Mouse (Mus musculus) stomach, embryonic 15.5 days (tissue): Measurements from ENCODE around the gene Gngt2. TPM values are rescaled to one million over a fixed set of nuclear protein-coding genes. Genes with fewer than 3 reads are reported as not detected.
A peak's percentile ranks its signal among the peaks of the same experiment; 100 is the strongest.

Experiments
- ATAC-seq: fragments of 200-750 bp; cut with Nextera tagmentation; 2 replicates; pipeline ENCODE4 v1.8.0; 2017; ENCODE audit warnings: low read depth, moderate number of reproducible peaks, moderate TSS enrichment; ENCODE audit not compliant: insufficient read depth, low FRiP score
- H3K27ac ChIP-seq: fragments of 300-500 bp; sonication (generic); 2 replicates; pipeline ENCODE4 v1.5.1; 2015; ENCODE audit warnings: mild to moderate bottlenecking, inconsistent platforms
- H3K27me3 ChIP-seq: fragments of 300-500 bp; sonication (generic); replicated peaks from 2 replicates; pipeline ENCODE4 v1.6.1; 2015; ENCODE audit warnings: inconsistent platforms
- H3K36me3 ChIP-seq: fragments of 300-500 bp; sonication (generic); 2 replicates; pipeline ENCODE4 v1.6.1; 2015; ENCODE audit warnings: inconsistent platforms
- H3K4me1 ChIP-seq: fragments of 300-500 bp; sonication (generic); 2 replicates; pipeline ENCODE4 v1.6.1; 2015; ENCODE audit warnings: inconsistent platforms
- H3K4me2 ChIP-seq: fragments of 300-500 bp; sonication (generic); 2 replicates; pipeline ENCODE4 v1.6.1; 2015; ENCODE audit warnings: mild to moderate bottlenecking, inconsistent platforms
- H3K4me3 ChIP-seq: fragments of 300-500 bp; sonication (generic); replicated peaks from 2 replicates; pipeline ENCODE4 v1.5.1; 2015; ENCODE audit warnings: inconsistent platforms
- H3K9ac ChIP-seq: fragments of 300-500 bp; sonication (generic); 2 replicates; pipeline ENCODE4 v1.6.1; 2015; ENCODE audit warnings: inconsistent platforms
- H3K9me3 ChIP-seq: fragments of 300-500 bp; sonication (generic); 2 replicates; pipeline ENCODE4 v1.6.1; 2016; ENCODE audit warnings: inconsistent platforms
- WGBS: fragments of 180-500 bp; shearing (Covaris S2); methylation state at CpG from one replicate; pipeline ENCODE4 v1.1.7; 2015; 5-methylcytosine and 5-hydroxymethylcytosine counted together
- polyA plus RNA-seq: library from polyadenylated mRNA; unstranded; fragments of >200 nt; fragmentation: Nextera tagmentation; extraction: Ambion mirVana; gene quantifications from 2 replicates; pipeline ENCODE4 v1.2.1, GENCODE M21; 2015

The Gngt2 gene
- polyA plus RNA-seq, 1 experiment from 2014 or later: 16.9 TPM

DNA sequence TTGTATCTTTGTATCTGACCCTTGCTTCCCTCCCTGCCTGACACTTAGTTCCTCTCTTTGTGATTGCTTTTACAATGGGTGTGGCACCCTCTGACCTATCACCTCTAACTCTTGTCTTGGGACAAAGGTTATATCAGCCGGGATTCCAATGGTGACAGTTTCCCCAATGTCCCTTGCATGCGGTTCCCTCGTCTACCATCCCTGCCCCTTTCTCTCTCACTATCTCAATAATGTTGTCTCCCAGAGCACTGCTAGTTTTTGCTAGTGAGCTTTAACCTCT lies 9.9 kb upstream of the Gngt2 start:
- H3K9me3 ChIP-seq: no peaks in the 10 kb centered on the region
- no peak for ATAC-seq
- no peak overlapping the region for H3K4me2 ChIP-seq
- WGBS: 18% methylated on average over 3 of the region's 3 CpGs
- H3K4me1 ChIP-seq: peaks cover 23% of the 10 kb centered on the region
- H3K36me3 ChIP-seq: no peaks in the 10 kb centered on the region
- H3K27me3 ChIP-seq: peaks cover 61% of the 10 kb centered on the region
- H3K9ac ChIP-seq: no peak overlapping the region
- H3K4me3 ChIP-seq: no peak overlapping the region
- no peak overlapping the region for H3K27ac ChIP-seq

DNA sequence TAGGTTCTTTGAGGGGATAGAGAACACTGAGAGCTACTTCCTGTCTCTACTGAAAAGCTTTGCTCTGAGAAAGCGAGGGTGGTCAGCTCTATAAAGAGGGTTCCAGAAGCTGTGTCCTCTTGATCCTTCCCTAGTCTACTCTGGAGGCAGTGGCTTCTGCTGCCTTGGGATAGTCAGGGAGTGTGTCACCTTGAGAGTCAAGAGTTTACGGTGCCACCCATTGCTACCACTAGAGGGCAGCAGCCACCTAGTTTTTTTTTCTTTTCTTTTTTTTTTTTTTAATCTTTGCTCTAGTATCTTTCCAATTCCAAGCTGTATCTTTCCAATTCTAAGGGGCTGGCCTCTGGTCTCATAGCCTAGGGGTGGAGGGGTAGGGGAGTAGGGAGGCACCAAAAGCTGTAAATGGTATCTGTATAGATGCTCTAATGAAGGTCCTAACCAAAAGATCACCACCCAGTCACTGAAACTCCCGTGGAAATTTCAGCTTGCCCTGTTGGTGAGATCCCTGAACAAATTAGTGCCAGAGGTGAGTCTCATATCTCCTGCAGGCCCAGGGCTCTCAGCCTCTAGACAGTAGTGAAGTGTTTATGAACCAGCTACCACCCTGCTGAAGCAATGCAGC lies 9.4 kb upstream of the Gngt2 start:
- H3K9me3 ChIP-seq: no peaks in the 10 kb centered on the region
- H3K36me3 ChIP-seq: no peaks in the 10 kb centered on the region
- no peak overlapping the region for H3K4me3 ChIP-seq
- no peak overlapping the region for H3K27ac ChIP-seq
- ATAC-seq: no peak
- no peak overlapping the region for H3K4me2 ChIP-seq
- peaks cover 66% of the 10 kb centered on the region for H3K27me3 ChIP-seq
- no peak overlapping the region for H3K9ac ChIP-seq
- WGBS: 18% methylated on average over 3 of the region's 3 CpGs
- peaks cover 23% of the 10 kb centered on the region for H3K4me1 ChIP-seq

GRCm38 (mm10) chr11:95828181-95828964 lies 8.6 kb upstream of the Gngt2 start:
- Histone ChIP-seq H3K4me2 (no peak overlapping the region), H3K36me3 (no peaks in the 10 kb centered on the region), H3K27me3 (peaks cover 74% of the 10 kb centered on the region), H3K4me3 (no peak overlapping the region), H3K4me1 (peaks cover 23% of the 10 kb centered on the region), H3K27ac (no peak overlapping the region), H3K9ac (no peak overlapping the region), H3K9me3 (no peaks in the 10 kb centered on the region)
- WGBS: 66% methylated on average over 11 of the region's 11 CpGs
- ATAC-seq: no peak

GRCm38 (mm10) chr11:95829526-95830050 lies 7.4 kb upstream of the Gngt2 start:
- Histone ChIP-seq H3K36me3 (no peaks in the 10 kb centered on the region), H3K4me3 (0 out of 2 replicates have a peak overlapping the region, but pooled peaks have one; percentile 28), H3K4me2 (no peak overlapping the region), H3K9ac (no peak overlapping the region), H3K9me3 (no peaks in the 10 kb centered on the region), H3K27me3 (peaks cover 85% of the 10 kb centered on the region), H3K27ac (no peak overlapping the region), H3K4me1 (peaks cover 32% of the 10 kb centered on the region)
- 39% methylated on average over 4 of the region's 4 CpGs for WGBS
- no peak for ATAC-seq

DNA sequence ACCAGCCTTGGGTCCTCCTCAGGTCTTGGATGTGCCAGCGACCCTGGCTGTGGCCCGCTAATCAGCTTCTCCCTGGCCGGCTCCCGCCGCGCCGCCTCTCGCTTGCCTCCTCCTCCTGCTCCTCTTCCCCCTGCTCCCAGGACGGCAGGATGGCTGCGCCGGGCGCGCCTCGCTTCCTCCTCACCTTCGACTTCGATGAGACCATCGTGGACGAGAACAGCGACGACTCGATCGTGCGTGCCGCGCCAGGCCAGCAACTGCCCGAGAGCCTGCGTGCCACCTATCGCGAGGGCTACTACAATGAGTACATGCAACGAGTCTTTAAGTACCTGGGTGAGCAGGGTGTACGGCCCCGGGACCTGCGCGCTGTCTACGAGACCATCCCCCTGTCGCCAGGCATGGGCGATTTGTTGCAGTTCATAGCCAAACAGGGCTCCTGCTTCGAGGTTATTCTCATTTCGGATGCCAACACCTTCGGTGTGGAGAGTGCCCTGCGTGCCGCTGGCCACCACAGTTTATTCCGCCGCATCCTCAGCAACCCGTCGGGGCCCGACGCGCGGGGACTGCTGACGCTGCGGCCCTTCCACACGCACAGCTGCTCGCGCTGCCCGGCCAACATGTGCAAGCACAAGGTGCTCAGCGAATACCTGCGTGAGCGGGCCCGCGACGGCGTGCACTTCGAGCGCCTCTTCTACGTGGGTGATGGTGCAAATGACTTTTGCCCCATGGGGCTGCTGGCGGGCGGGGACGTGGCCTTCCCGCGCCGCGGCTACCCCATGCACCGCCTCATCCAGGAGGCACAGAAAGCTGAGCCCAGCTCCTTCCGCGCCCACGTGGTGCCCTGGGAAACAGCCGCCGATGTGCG lies 6.4 kb upstream of the Gngt2 start:
- Histone ChIP-seq H3K4me2 (peak overlapping the region; percentile 53), H3K4me1 (peaks cover 31% of the 10 kb centered on the region), H3K36me3 (no peaks in the 10 kb centered on the region), H3K4me3 (peak overlapping the region; percentile 28), H3K9ac (no peak overlapping the region), H3K9me3 (no peaks in the 10 kb centered on the region), H3K27me3 (peaks cover 84% of the 10 kb centered on the region), H3K27ac (no peak overlapping the region)
- no peak for ATAC-seq
- 2% methylated on average over 79 of the region's 80 CpGs for WGBS

- H3K27ac ChIP-seq: no peak overlapping the region
Observed at GRCm38 (mm10) chr11:95831276-95831619, 5.8 kb upstream of the Gngt2 start.

GRCm38 (mm10) chr11:95831641-95832040 lies 5.4 kb upstream of the Gngt2 start:
- no peaks in the 10 kb centered on the region for H3K9me3 ChIP-seq
- H3K27ac ChIP-seq: no peak overlapping the region
- WGBS: 9% methylated on average over 15 of the region's 15 CpGs
- no peak for ATAC-seq
- peak overlapping the region; percentile 53 for H3K4me2 ChIP-seq
- no peak overlapping the region for H3K9ac ChIP-seq
- H3K27me3 ChIP-seq: peaks cover 81% of the 10 kb centered on the region
- H3K4me1 ChIP-seq: peaks cover 39% of the 10 kb centered on the region
- H3K4me3 ChIP-seq: peak overlapping the region; percentile 28
- no peaks in the 10 kb centered on the region for H3K36me3 ChIP-seq

More at GRCm38 (mm10) chr11:95831276-95831619, 5.8 kb upstream of the Gngt2 start:
- WGBS: 7% methylated on average over 10 of the region's 10 CpGs
- ATAC-seq: no peak
- Histone ChIP-seq H3K4me1 (peaks cover 35% of the 10 kb centered on the region), H3K9me3 (no peaks in the 10 kb centered on the region), H3K4me3 (peak overlapping the region; percentile 28), H3K4me2 (peak overlapping the region; percentile 53), H3K36me3 (no peaks in the 10 kb centered on the region), H3K9ac (no peak overlapping the region), H3K27me3 (peaks cover 84% of the 10 kb centered on the region)

DNA sequence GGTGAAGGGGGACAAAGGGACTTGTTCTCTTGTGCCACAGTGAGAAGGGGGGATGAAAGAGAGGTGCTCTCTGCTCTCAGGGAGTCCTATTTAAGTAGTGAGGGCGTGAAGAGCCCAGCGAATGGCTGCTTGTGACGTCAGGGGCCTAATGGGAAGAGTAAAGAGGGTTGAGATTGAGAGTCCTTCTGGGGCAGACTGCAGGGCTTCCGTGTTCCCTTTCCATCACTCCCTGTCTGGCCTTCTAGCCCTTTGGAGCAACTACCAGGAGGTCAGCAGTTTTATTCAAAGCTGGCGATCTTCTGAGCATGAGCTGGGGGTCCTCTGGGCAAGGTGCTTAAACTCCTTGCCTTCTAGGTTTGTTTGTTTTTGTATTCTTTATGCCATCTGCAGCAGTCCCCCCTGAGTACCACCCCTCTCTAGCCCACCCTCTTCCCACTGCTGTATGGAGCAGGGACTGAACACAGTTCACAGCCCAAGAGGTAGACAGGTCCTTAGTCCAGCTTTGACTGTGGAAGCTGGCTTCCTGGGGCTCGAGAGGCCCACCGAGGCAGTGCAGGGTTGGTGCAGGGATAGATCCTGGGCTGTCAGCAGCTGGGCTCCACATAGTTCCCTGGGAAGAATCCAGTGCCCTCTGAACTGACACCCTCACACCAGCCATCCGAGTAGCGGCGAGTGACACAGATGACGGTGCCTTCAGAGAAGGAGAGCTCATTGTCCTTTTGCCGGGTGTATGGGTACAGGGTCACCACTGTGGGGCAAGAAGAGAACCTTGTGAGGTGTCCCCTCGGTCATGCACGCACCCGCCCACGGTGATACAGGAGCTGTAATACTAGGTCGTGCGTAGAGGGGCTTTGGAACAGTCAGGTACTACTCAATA lies 4.6 kb upstream of the Gngt2 start:
- 55% methylated on average over 18 of the region's 18 CpGs for WGBS
- Histone ChIP-seq H3K4me3 (no peak overlapping the region), H3K36me3 (no peaks in the 10 kb centered on the region), H3K9ac (no peak overlapping the region), H3K27me3 (peaks cover 74% of the 10 kb centered on the region), H3K27ac (no peak overlapping the region), H3K4me1 (peaks cover 46% of the 10 kb centered on the region), H3K4me2 (no peak overlapping the region), H3K9me3 (no peaks in the 10 kb centered on the region)
- ATAC-seq: no peak

- Histone ChIP-seq H3K36me3 (no peaks in the 10 kb centered on the region), H3K9ac (no peak overlapping the region), H3K4me2 (no peak overlapping the region), H3K9me3 (no peaks in the 10 kb centered on the region), H3K27ac (no peak overlapping the region), H3K4me1 (peaks cover 49% of the 10 kb centered on the region), H3K4me3 (no peak overlapping the region), H3K27me3 (peaks cover 71% of the 10 kb centered on the region)
- WGBS: 35% methylated on average over 8 of the region's 8 CpGs
- ATAC-seq: no peak
Observed at GRCm38 (mm10) chr11:95833006-95833570, 3.9 kb upstream of the Gngt2 start.

DNA sequence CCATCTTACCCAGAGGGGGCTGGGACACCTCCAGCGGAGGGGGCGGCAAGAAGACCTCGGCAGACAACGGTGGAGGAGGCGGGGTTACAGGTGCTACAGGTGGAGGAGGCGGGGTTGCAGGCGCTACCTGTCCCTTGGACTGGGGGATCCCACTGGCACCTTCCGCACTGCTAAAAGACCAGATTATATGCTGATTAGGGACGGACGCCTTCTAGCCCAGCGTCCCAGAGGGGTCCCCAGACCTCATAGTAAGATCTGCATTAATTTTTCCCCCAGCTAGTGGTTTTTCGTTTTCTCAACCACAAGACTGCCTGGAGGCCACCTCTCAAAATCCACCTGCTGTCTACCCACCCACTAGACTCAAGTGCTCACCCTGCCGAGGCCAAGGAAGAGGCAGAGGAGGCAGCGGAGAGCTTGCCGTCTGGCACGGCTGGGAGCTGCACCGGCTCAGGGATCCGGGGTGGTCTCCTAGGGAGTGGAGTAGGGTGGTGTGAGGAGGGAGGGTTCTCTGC lies 3.3 kb upstream of the Gngt2 start:
- H3K27ac ChIP-seq: no peak overlapping the region
- 13% methylated on average over 18 of the region's 18 CpGs for WGBS
- peak overlapping the region; percentile 37 for H3K4me2 ChIP-seq
- H3K9me3 ChIP-seq: no peaks in the 10 kb centered on the region
- H3K4me3 ChIP-seq: no peak overlapping the region
- peaks cover 65% of the 10 kb centered on the region for H3K27me3 ChIP-seq
- H3K36me3 ChIP-seq: no peaks in the 10 kb centered on the region
- H3K9ac ChIP-seq: no peak overlapping the region
- H3K4me1 ChIP-seq: peaks cover 49% of the 10 kb centered on the region
- no peak for ATAC-seq
